Mouse (Mus musculus) CH12.LX (cell line): ENCODE data around the gene Ifi27l2b. TPM values are rescaled to one million over a fixed set of nuclear protein-coding genes. Genes with fewer than 3 reads are reported as not detected.

Experiments
- DNase-seq: peaks from one replicate; pipeline ENCODE4 v3.0.0-alpha.2; 2013; ENCODE audit errors: extremely low read depth
- H3K27ac ChIP-seq: 2 replicates; pipeline ENCODE4 v1.5.1; 2012; ENCODE audit warnings: low read depth, mild to moderate bottlenecking, control low read depth, moderate library complexity; ENCODE audit not compliant: insufficient read depth
- H3K27me3 ChIP-seq: replicated peaks from 2 replicates; pipeline ENCODE3; 2012; ENCODE audit warnings: inconsistent platforms
- H3K36me3 ChIP-seq, 2 experiments: replicated peaks in 1 of 2; 2 replicates each; pipeline versions ENCODE3 to v1.6.1; 2012; ENCODE audit warnings: inconsistent platforms in 1 of 2, low read length in 1 of 2, mild to moderate bottlenecking in 1 of 2, mixed read lengths in 1 of 2, moderate library complexity in 1 of 2; ENCODE audit not compliant: control insufficient read depth in 1 of 2, insufficient read depth in 1 of 2
- H3K4me1 ChIP-seq, 2 experiments: 2 replicates each; pipeline ENCODE4 v1.6.1; 2012; ENCODE audit warnings: inconsistent platforms in 1 of 2, moderate library complexity in 1 of 2; ENCODE audit not compliant: insufficient read depth in 2 of 2, control insufficient read depth in 1 of 2
- H3K4me2 ChIP-seq: 2 replicates; pipeline ENCODE4 v1.6.1; 2012; ENCODE audit warnings: low read depth, mild to moderate bottlenecking, control low read depth; ENCODE audit not compliant: poor library complexity, insufficient read depth, severe bottlenecking
- H3K4me3 ChIP-seq, 3 experiments: fragments of 150-350 bp in 1 of 3; sonication (generic) in 1 of 3; replicated peaks in 1 of 3; 2 replicates each; pipeline versions ENCODE3 to v1.5.1; 2011 to 2012; ENCODE audit warnings: low read depth in 2 of 3, low read length in 2 of 3, mild to moderate bottlenecking in 2 of 3, moderate library complexity in 2 of 3, control low read depth in 1 of 3, improper control_type of control experiment in 1 of 3, inconsistent platforms in 1 of 3, mixed read lengths in 1 of 3; ENCODE audit not compliant: poor library complexity in 1 of 3
- H3K79me2 ChIP-seq: replicated peaks from 2 replicates; pipeline ENCODE4 v1.6.1; 2012; ENCODE audit warnings: mild to moderate bottlenecking, moderate library complexity; ENCODE audit not compliant: control insufficient read depth, poor library complexity, insufficient read depth, severe bottlenecking; ENCODE audit errors: extremely low read depth
- H3K9ac ChIP-seq: 2 replicates; pipeline ENCODE4 v1.6.1; 2012; ENCODE audit warnings: low read depth, mild to moderate bottlenecking, control low read depth, moderate library complexity; ENCODE audit not compliant: insufficient read depth
- H3K9me3 ChIP-seq: replicated peaks from 2 replicates; pipeline ENCODE3; 2012; ENCODE audit warnings: low read length, inconsistent platforms, mixed read lengths
- CHD1 ChIP-seq: IDR thresholded peaks from 2 replicates; pipeline ENCODE4 v1.6.1; 2012; ENCODE audit warnings: low read depth, low read length, improper control_type of control experiment, inconsistent platforms
- CHD2 ChIP-seq: IDR thresholded peaks from 2 replicates; pipeline ENCODE4 v1.6.1; 2011; ENCODE audit warnings: low read length, improper control_type of control experiment
- CTCF ChIP-seq, 2 experiments: IDR thresholded peaks in 1 of 2; conservative IDR thresholded peaks in 1 of 2; 2 replicates each; pipeline ENCODE4 v1.5.1; 2011 to 2012; ENCODE audit warnings: low read depth in 2 of 2, low read length in 2 of 2, improper control_type of control experiment in 1 of 2, inconsistent platforms in 1 of 2, mild to moderate bottlenecking in 1 of 2, moderate library complexity in 1 of 2
- E2F4 ChIP-seq: IDR thresholded peaks from 2 replicates; pipeline ENCODE4 v1.6.1; 2011; ENCODE audit warnings: low read depth, low read length, improper control_type of control experiment; ENCODE audit not compliant: insufficient replicate concordance
- EP300 ChIP-seq: IDR thresholded peaks from 2 replicates; pipeline ENCODE4 v1.6.1; 2011; ENCODE audit warnings: low read length, improper control_type of control experiment
- ETS1 ChIP-seq: conservative IDR thresholded peaks from 2 replicates; pipeline ENCODE4 v1.6.1; 2012; ENCODE audit warnings: low read depth, mild to moderate bottlenecking, inconsistent platforms, low read length, improper control_type of control experiment, moderate library complexity
- GABPA ChIP-seq: IDR thresholded peaks from 2 replicates; pipeline ENCODE4 v1.6.1; 2012; ENCODE audit warnings: low read depth, low read length, improper control_type of control experiment, inconsistent platforms; ENCODE audit not compliant: insufficient replicate concordance
- JUN ChIP-seq: IDR thresholded peaks from 2 replicates; pipeline ENCODE4 v1.6.1; 2011; ENCODE audit warnings: low read depth, mild to moderate bottlenecking, low read length, improper control_type of control experiment, moderate library complexity; ENCODE audit not compliant: insufficient read depth
- KAT2A ChIP-seq: IDR thresholded peaks from 2 replicates; pipeline ENCODE4 v1.6.1; 2012; ENCODE audit warnings: low read length, improper control_type of control experiment, inconsistent platforms; ENCODE audit not compliant: insufficient replicate concordance
- MAZ ChIP-seq: IDR thresholded peaks from 2 replicates; pipeline ENCODE4 v1.6.1; 2012; ENCODE audit warnings: low read depth, mild to moderate bottlenecking, inconsistent platforms, low read length, improper control_type of control experiment, moderate library complexity
- NELFE ChIP-seq: IDR thresholded peaks from 2 replicates; pipeline ENCODE4 v1.6.1; 2011; ENCODE audit warnings: low read depth, low read length, improper control_type of control experiment
- PAX5 ChIP-seq: IDR thresholded peaks from 2 replicates; pipeline ENCODE4 v1.6.1; 2012; ENCODE audit warnings: low read length, inconsistent platforms, mixed read lengths
- POLR2A ChIP-seq: IDR thresholded peaks from 2 replicates; pipeline ENCODE4 v1.6.1; 2011; ENCODE audit warnings: low read depth, mild to moderate bottlenecking, improper control_type of control experiment, low read length
- POLR2AphosphoS2 ChIP-seq: IDR thresholded peaks from 2 replicates; pipeline ENCODE4 v1.6.1; 2011; ENCODE audit warnings: low read depth, low read length, improper control_type of control experiment
- RAD21 ChIP-seq: IDR thresholded peaks from 2 replicates; pipeline ENCODE4 v1.6.1; 2011; ENCODE audit warnings: low read depth, mild to moderate bottlenecking, low read length, improper control_type of control experiment, moderate library complexity
- SIN3A ChIP-seq: IDR thresholded peaks from 2 replicates; pipeline ENCODE4 v1.6.1; 2012; ENCODE audit warnings: low read length, improper control_type of control experiment, inconsistent platforms
- SMC3 ChIP-seq: IDR thresholded peaks from 2 replicates; pipeline ENCODE4 v1.6.1; 2011; ENCODE audit warnings: low read depth, low read length, improper control_type of control experiment
- UBTF ChIP-seq: IDR thresholded peaks from 2 replicates; pipeline ENCODE4 v1.6.1; 2012; ENCODE audit warnings: low read depth, mild to moderate bottlenecking, inconsistent platforms, low read length, improper control_type of control experiment, moderate library complexity
- USF2 ChIP-seq: conservative IDR thresholded peaks from 2 replicates; pipeline ENCODE4 v1.6.1; 2011; ENCODE audit warnings: low read depth, low read length, improper control_type of control experiment
- ZC3H11A ChIP-seq: IDR thresholded peaks from 2 replicates; pipeline ENCODE4 v1.6.1; 2012; ENCODE audit warnings: low read depth, mild to moderate bottlenecking, inconsistent platforms, low read length, improper control_type of control experiment
- ZKSCAN1 ChIP-seq: IDR thresholded peaks from 2 replicates; pipeline ENCODE4 v1.6.1; 2012; ENCODE audit warnings: low read depth, inconsistent platforms, low read length, improper control_type of control experiment, borderline replicate concordance
- dilution Hi-C: fragments of 300-500 bp; cut with MboI; formaldehyde crosslinking; loops from 2 replicates; pipeline ENCODE4 v1.14.3; 2020; ENCODE audit warnings: low sequenced_read_pairs; ENCODE audit not compliant: extremely low pct_unique_long_range_greater_than_20kb, extremely low pct_ligation_motif_present
- in situ Hi-C: fragments of 300-500 bp; cut with MboI; formaldehyde crosslinking; loops from 3 replicates; pipeline ENCODE4 v1.14.3; 2019; ENCODE audit warnings: low sequenced_read_pairs, low pct_ligation_motif_present, low pct_unique_long_range_greater_than_20kb, mixed read lengths
- polyA plus RNA-seq: library from polyadenylated mRNA; unstranded; fragments of >175 nt; gene quantifications from 2 replicates; pipeline ENCODE4 v1.2.1, GENCODE M21; 2012; ENCODE audit warnings: low read depth; ENCODE audit not compliant: insufficient read length
- total RNA-seq, 2 experiments: library from RNA; depleted of rRNA; stranded (reverse); fragments of 300-350 nt in 1 of 2; fragments of >200 nt in 1 of 2; gene quantifications; 2 replicates each; pipeline ENCODE4 v1.2.3; 2012 to 2014

Gene Ifi27l2b
- total and polyA plus RNA-seq, 3 experiments, result not detected

DNA sequence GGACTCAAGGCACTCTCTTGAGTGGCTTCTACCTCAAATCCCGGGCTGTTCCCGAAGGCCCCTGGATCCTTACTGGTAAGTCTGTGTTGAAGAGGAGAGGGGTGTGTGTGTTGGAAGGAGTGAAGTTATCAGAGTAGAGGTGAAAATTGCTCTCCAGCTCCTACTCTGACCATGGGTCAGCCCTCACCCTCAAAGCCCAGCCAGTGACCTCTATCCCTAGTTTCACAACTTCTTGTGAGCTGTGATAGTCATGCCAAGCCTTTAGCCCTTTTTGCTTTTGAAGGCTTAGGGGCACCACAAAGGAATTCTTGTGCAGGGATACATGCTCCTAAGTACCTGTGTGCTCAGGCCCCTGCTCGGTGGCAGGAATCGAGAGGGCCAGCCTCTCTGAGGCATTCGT lies 24.6 kb upstream of the Ifi27l2b start:
- Histone ChIP-seq H3K9me3 (no peaks in the 10 kb centered on the region), H3K4me1 (0 out of 4 replicates have a peak, but pooled peaks cover 0 to 7% of the 10 kb centered on the region in 2 experiments), H3K27me3 (peaks cover 27% of the 10 kb centered on the region), H3K79me2 (no peaks in the 10 kb centered on the region), H3K4me2 (no peak overlapping the region), H3K27ac (no peak overlapping the region), H3K36me3 (no peaks in the 10 kb centered on the region), H3K4me3 (no peak overlapping the region), H3K9ac (no peak overlapping the region)
- in situ Hi-C loops (no loop called here), dilution Hi-C loops (no loop called here)
- DNase-seq, result no peak
- no peak for TF ChIP-seq UBTF
- no peak for TF ChIP-seq CTCF (conservative IDR thresholded peaks at IDR 0.05 in 1 of 2, IDR thresholded peaks at IDR 0.05 in 1 of 2; ENCODE audit: low read depth in 2 of 2, low read length in 2 of 2)
- TF ChIP-seq ZC3H11A, result no peak
- TF ChIP-seq KAT2A, result no peak
- TF ChIP-seq ZKSCAN1, result no peak
- no peak for TF ChIP-seq SIN3A
- no peak for TF ChIP-seq PAX5

DNA sequence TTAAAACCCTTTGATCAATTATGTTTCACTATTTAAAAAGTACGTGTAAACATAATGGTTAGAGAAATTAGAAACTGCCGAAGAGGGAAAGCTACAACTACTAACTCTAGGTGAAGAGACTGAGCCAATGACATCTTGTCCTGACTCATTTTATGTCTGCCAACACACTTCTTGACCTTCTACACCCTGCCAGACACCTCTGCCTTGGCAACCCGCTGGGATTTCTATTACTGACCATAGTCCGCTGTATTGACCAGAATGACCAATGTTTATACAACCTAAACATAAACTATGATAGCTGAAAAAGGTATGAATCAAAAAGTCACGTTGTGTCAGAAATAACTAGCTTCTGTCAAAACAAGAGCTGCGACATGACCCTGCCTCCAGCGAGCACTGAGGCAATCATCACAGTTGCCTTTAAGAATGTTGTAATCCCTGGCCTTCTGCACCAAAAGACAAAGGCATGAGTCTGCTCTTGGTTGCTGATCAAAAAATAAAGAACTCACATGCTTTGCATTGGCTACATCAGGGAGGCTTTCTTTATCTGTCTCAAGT lies 20.5 kb upstream of the Ifi27l2b start:
- H3K79me2 ChIP-seq, result no peaks in the 10 kb centered on the region
- H3K9me3 ChIP-seq, result no peaks in the 10 kb centered on the region
- peaks cover 16% of the 10 kb centered on the region for H3K27me3 ChIP-seq
- H3K4me3 ChIP-seq, result no peak overlapping the region
- dilution Hi-C loops, result no loop called here
- no peak for TF ChIP-seq UBTF
- no peak for TF ChIP-seq RAD21
- no peak for TF ChIP-seq KAT2A
- TF ChIP-seq ETS1, result no peak
- no peak for TF ChIP-seq PAX5
- TF ChIP-seq POLR2A, result no peak
- no peak for TF ChIP-seq EP300
- TF ChIP-seq CTCF (conservative IDR thresholded peaks at IDR 0.05 in 1 of 2, IDR thresholded peaks at IDR 0.05 in 1 of 2; ENCODE audit: low read depth in 2 of 2, low read length in 2 of 2), result no peak
- no peak for TF ChIP-seq JUN
- TF ChIP-seq, all 38 proteins: peak for 0
- DNase-seq, result no peak
- in situ Hi-C loops, result no loop called here
- Histone ChIP-seq H3K36me3 (no peaks in the 10 kb centered on the region), H3K4me1 (peaks cover 8 to 15% of the 10 kb centered on the region in 2 experiments), H3K27ac (no peak overlapping the region), H3K4me2 (no peak overlapping the region), H3K9ac (no peak overlapping the region)

DNA sequence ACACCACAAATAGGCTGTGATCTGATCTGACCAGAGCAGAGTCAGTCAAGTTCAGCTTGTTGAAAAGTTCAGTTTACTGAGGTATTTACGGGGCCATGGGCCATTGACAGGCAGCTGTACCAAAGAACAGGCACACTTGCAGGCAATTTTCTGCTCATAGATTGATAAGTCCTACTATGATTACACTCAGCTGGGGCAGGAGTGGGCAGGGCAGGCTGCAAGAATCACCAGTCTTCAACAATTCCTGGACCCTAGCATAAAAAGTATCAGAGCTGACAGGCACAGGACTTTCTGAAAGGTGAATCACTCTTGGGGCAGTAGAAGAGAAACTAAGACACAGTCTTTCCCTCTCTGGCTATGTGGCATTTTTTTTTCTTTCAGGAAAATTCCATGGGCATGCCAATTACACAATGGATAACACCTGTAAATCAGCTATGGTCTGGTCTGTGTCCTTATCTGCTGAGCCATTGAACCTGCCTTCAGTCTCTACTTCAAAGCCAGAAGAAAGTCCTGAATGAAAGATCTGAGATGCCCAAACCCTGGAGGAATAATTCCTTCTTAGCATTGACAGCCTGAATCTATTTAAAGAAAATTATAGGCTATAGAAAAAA lies 19.9 kb upstream of the Ifi27l2b start:
- no peaks in the 10 kb centered on the region for H3K9me3 ChIP-seq
- in situ Hi-C loops (no loop called here), dilution Hi-C loops (no loop called here)
- no peaks in the 10 kb centered on the region for H3K36me3 ChIP-seq
- H3K27me3 ChIP-seq, result peaks cover 16% of the 10 kb centered on the region
- no peak for TF ChIP-seq USF2
- no peak for TF ChIP-seq PAX5
- no peak for TF ChIP-seq GABPA
- TF ChIP-seq ZKSCAN1, result no peak
- TF ChIP-seq MAZ, result no peak
- no peak for TF ChIP-seq SMC3
- no peak for TF ChIP-seq NELFE
- TF ChIP-seq E2F4, result no peak
- TF ChIP-seq CHD2, result no peak
- TF ChIP-seq POLR2AphosphoS2, result no peak
- TF ChIP-seq CHD1, result no peak
- no peak for TF ChIP-seq SIN3A
- no peak for TF ChIP-seq JUN
- H3K79me2 ChIP-seq, result no peaks in the 10 kb centered on the region
- H3K4me3 ChIP-seq, result no peak overlapping the region
- H3K27ac ChIP-seq, result no peak overlapping the region
- no peak for DNase-seq
- H3K4me2 ChIP-seq, result no peak overlapping the region
- H3K4me1 ChIP-seq, result peaks cover 9 to 15% of the 10 kb centered on the region in 2 experiments
- no peak overlapping the region for H3K9ac ChIP-seq
